Mouse (Mus musculus) frontal cortex, adult (tissue): ENCODE data around the gene Rsrp1.

Source experiments
- ATAC-seq: cut with Nextera tagmentation; 2 replicates; pipeline ENCODE4 v1.9.2; 2017; ENCODE audit warnings: mild to moderate bottlenecking, moderate library complexity, mixed read lengths; ENCODE audit not compliant: low TSS enrichment

The Rsrp1 gene

DNA sequence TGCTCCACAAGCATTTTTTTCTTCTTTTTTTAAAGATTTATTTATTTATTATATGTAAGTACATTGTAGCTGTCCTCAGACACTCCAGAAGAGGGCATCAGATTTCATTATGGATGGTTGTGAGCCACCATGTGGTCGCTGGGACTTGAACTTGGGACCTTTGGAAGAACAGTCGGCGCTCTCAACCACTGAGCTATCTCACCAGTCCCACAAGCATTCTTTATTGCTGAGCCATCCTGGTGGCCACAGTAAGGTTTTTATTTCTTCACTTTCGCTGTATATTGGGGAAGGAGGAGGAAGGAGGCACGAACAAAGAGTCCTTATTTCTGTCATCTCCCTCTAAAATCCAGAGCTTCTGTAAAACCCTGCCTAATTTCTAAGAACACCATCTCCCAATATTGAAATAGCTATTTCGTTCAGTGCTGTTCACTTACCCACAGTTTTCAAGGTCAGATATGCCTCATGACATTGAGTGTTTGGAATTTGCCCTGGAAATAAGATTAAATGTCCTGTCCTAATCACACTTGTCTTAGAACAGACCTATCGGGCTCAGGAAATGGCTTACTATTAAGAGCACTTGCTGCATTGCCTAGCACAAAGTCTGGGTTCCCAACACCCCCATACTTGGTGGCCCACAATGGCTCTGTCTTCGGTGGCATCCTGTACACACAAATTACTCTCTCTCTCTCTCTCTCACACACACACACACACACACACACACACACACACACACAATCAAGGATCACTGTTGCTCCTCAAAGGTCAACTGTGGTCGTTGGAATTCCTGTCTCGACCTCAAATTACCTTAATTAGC lies 1.1 kb upstream of the Rsrp1 start:
- ATAC-seq = no peak

DNA sequence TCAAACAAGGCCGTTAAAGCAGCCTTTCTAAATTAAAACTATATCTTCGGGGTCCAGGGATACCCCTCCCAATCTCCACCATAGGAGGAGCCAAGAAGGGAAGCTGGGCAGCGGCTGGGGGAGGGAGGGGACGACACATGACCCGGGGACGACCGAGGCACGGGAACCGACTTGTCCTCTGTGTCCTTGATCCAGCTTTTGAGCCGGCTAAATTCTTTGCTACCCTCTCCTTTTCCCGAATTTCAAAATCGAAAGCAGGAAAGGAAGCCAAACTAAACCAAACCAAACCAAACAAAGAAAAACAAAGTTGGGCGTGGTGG lies 507 bp upstream of the Rsrp1 start:
- no peak for ATAC-seq

DNA sequence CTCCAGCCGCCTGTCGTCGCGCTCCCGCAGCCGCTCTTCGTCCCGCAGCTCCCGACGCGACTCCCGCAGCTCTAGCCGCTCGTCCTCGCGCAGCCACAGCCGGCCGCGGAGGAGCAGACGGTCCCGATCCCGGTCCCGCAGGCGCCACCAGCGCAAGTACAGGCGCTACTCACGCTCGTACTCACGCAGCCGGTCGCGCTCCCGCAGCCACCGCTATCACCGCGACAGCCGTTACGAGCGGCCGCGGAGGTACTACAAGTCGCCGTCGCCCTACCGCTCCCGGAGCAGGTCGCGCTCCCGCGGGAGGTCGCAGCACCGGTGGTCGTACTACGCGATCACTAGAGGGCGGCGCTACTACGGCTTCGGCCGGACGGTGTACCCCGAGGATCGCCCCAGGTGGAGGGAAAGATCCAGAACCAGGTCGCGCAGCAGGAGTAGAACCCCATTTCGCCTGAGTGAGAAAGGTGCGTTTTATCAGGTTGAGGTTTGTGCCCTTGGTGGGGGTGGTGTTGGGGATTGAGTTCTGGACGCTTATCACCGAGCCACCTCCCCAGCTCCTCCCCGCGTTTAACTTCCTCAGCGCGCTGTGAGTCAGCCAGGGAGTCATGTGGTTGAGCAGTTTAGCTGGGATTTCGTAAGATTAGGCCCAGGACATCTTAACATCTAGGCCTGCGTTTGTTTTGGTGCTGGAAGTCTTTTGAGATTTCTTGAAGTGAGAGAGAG lies 788 bp downstream of the Rsrp1 start:
- peak; percentile 35; the same call in 1 of the 2 replicates for ATAC-seq

DNA sequence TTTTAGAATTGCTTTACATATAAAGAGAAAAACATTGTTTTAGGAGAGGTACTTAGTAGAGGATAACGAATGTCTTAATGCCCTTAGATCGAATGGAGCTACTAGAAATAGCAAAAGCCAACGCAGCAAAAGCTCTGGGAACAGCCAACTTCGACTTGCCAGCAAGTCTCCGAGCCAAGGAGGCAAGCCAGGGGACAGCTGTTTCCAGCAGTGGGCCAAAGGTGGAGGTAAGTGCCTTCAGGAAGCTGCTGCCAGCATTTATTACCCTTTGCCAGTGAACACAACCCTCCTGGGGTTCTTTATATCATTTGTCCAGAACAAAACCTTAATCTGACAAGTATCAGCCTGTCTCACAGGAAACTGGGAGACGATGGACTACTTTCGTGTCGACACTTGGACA lies 1.8 kb downstream of the Rsrp1 start:
- ATAC-seq = no peak

DNA sequence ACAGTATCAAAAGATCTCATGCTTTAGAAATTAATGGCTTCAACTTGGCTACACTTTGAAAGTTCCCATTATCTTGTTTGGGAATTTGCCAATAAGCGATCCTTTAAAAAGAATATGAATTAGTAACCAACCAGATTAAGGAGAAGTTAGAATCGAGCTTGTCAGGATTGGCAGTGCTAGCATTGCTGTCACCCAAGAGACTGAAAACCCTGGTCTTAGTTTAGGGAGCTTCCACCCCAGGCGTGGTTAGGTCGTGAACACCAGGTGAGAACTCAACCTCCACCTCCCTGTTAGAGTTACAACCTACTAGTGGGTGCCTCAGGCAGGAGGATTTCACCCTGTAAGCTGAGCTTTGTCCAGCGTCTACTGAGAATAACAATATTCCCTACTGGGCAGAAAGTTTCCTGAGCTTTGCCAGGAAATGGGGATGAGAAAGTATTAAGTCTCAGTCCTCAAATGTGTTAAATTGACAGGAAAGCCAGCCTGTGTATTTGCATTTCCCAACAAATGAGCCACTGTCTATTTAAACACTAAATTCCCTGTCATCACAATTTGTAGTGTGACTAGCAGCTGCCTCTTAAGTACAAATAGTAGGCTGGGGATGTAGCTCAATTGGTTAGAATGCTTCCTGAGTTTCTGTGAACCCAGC lies 4.5 kb downstream of the Rsrp1 start:
- ATAC-seq = no peak

DNA sequence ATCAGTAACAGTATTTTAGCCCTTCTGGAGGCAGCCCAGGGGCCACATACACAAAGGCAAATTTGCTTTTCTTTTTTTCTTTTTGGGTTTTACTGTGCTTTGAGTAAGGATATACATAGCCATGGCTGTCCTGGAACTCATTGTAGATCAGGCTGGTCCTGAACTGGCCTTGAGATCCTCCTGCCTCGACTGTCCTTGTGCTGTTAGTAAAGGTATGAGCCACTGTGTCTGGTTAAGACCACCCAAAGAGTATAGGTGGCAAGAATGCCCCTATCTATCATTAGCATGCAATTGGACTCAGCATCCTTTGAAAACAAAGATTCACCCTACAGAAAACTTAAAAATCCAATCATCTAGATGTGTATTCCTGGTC lies 5.1 kb downstream of the Rsrp1 start:
- ATAC-seq = no peak

DNA sequence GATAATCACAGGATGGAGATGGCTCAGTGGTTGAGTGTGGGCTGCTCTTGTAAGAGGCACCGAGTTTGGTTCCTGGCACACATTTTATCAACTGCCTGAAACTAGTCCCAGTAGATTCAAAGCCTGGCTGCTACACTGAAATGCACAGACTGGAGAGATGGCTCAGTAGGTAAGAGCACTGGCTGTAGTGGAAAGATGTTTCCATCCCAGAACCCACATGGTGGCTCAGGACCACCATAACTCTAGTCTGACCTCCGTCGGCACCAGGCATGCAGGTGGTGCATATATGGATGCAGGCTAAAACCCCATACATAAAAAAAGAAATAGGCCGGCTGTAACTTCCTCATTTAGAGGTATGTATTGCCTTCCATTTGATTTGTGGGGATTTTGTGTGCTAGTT lies 6.1 kb downstream of the Rsrp1 start:
- no peak for ATAC-seq

DNA sequence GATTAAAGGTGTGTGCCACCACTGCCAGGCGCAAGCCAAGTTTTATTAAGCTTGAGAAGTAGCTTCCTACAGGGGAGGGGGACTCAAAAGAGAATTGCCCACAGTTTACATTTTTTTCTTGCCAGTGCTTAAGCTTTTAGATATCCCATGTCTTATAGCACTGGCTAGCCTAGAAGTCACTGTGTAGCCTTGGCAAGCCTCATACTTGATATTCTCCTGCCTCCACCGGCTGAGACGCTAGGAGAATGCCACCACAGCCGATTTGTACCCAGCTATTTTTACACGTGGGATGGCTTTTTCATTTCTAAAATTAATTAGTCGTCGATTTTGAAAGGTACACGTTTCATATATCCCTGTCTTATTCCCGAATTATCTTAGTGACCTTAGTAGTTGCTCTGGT lies 6.8 kb downstream of the Rsrp1 start:
- no peak for ATAC-seq

DNA sequence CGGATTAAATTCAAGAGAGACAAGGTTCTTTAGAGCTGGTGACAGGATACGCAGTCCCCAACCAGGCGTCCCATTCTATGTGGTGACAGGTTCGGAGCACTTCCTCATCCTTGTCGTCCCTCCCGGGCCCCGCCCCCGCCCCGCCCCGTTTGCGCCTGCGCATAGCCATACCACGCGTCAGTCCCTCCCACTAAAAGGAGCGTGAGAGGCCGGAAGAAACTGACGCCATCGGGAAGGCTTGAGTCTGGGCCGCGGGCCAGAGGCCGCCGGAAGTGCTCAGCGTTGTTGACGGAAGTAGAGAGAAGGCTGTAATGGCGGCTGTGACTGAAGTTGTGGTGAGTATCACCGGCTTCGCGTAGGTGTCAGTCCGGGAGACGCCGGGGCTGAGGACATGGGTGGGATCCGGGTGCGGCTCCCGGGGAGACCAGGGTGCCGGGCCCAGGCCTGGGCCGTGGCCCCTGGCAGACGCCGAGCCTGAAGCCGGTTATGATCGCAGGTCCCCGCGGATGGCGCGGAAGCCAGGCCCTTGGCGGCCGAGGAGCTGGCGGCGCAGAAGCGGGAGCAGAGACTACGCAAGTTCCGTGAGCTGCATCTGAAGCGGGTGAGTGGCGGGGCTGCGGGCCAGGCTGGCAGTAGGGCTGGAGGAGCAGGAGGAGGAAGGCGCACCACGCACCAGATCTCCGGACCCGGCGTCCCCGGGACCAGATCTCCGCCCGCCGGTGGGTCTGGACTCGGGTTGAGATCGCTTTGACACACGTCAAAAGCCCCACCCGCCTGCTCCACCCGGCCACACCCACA lies 7.5 kb downstream of the Rsrp1 start, which contains the start of gene Syf2:
Syf2 (plus strand) TSS at position 215 of the 798 bp plus-strand sequence.
- ATAC-seq = peak; percentile 93

DNA sequence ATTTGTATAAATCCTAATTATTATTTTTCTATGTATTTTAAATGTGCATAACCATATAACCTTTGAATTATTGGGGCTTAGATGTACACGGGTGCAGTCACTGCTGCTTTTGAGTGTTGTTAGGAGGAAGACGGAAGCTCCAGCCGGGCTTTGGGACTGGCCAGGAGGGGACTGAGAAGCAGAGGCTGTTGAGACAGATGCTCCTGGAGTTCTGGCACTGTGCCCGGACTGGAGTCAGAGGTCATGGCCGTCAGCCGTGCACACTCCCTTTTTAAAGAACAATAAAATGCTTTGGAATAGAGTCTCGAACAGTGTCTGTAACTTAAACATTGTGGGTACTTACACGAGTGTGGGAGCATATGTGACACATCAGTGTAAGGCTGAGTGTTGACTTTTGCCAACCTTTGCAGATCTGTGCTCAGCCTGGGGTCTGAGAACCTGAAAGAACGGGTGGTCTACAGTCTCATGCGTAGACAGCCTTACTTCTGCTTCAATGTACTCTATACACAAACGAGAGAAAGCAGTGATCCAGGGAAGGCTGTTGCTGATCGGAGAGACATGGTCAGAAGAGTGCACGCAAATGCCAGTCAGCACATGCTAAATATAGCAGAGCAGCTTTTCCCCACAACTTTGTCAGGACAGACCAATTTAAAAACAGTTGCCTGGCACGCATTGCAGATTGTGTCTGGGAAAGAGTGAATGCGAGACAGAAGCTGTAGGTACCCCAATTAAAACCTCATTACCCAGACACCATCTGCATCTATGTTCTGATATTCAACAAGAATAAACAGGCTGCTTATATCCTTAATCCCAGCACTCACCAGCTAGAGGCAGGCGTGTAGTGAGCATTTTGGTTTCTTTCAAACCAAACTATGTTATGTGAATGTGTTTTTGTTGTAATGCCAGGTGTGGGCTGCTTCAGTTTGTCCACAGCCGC lies 14.1 kb downstream of the Rsrp1 start:
- ATAC-seq = no peak

DNA sequence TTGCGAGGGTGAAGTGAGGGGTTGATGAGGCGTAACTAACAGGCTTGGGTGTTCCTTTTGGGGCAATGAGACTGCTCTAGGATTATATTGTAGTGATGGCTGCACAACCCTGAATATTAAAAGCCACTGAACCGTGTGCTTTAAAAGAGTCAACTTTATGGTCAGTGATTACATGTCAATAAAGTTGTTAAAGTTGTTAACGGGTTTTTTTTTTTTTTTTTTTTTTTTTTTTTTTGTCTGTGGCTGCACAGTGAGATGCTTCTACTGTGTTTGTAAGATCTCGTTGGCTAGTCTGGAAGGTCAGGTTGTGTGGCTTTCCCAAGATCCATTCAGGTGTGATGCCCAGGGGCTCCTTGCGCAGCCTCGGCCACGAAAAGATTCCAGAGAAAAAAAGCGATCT lies 16.5 kb downstream of the Rsrp1 start:
- no peak for ATAC-seq

DNA sequence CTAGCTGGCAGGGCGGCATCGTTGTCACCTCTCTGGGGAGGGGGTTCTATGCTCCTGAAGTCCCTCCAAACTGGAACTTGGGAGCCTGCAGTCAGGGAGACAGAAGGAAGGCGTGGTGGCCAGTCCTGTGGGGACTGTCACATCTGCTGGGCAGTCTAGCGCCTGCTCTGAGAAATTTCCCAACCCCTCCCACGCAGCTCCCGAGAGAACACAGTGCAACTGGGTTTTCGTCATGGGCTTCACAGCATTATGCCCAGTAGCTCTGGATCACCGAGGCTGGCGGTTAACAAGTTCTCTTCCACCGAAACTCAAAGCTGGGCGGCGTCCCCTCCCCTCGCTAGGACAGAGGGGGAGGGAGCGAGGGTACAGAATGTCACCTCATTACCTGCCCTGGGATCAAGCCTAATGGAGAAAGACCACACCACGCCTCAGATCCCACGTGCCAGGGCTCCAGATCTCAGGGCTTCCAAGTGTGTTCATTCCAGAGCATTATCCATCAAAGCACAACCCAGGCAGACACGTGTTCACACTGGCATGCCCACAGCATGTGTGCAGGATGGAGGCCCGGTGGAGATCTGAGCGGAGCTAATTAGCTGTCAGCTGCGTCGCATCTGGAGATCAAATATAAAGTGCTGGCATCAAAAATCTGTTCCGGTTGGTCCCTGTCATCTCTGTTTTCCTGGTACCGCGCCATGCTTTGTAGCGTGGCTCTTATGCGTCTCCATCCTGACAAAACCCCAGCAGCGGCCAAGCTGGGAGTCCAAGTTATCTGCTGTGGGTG lies 20.6 kb downstream of the Rsrp1 start:
- ATAC-seq = peak; percentile 70; the same call in 1 of the 2 replicates

DNA sequence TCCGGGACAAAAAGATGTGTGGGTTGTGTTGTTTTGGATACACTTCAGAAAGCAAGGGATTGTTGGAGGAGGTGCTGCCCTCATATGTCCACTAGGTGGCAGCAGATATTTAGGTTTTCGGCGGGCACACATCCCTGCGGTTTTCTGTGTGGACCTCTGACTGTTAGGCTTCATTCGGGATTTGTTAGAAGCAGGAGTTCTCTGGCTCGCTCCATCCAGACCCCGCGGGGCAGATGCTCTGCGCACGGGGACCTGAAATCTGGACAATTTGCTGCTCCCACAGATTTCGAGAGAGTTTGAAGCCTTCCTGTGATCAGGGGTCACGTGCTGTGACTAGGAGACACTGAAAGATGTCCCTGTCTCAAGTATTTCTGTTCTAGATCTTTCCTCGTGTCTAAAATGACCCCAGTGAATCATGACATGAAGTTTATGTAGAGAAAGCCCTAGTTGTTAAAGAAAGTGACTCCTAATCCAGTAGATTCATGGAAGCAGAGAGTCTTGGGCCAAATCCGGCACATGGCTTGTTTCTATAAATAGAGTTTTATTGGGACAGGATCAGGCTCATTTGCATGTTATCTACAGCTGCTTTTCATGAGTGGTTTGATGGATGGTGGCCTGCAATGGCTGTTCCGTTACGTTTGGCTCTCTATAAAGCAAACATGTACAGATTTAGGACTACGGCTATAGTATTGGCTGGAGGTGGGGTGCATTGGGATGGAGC lies 22.8 kb downstream of the Rsrp1 start:
- ATAC-seq = peak; percentile 89

DNA sequence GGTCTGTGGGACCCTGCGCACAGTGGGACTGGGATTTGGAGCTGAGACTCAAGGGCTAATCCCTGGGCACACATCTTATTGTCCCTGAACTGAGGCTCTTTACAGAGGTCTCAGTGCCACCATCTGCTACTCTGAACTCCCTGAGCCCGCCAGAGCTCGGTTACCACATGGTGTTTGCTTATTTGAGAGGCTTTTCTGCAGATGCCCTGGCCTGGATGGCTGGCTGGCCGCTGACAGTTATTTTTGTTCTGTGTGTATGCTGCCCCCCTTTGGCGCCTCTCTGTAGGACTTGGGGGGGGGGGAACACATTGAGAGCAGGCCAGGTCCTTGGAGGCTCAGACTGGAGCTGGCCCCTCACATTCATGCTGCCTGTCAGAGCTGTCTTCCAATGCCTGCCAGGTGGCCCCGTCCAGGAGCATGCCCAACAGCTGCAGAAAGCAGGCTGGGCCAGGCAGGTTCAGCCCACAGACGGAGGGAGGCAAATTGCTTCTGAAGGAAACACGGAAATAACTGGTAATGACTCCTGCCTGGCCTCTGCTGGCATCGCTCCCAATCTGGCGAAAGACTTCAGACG lies 27.2 kb downstream of the Rsrp1 start:
- no peak for ATAC-seq

DNA sequence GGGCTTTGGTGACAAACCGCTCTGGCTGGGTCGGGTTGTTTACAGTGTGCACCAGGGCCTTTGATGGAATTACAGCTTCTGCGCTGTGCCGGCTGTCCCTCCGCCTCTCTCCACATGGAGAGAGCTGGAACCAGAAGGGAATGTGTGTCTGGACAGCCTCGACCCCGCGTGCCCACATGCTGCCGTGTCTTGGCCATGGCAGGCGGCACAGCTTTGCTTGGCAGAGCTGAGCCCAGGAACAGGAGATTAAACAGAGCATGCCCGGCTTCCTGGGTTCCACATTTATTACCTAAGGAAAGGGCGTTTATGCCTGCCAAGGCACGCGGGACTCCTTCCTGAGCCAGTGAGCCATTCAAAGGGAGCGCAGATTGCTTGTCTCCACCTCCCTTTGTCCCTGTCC lies 31.1 kb downstream of the Rsrp1 start:
- no peak for ATAC-seq

DNA sequence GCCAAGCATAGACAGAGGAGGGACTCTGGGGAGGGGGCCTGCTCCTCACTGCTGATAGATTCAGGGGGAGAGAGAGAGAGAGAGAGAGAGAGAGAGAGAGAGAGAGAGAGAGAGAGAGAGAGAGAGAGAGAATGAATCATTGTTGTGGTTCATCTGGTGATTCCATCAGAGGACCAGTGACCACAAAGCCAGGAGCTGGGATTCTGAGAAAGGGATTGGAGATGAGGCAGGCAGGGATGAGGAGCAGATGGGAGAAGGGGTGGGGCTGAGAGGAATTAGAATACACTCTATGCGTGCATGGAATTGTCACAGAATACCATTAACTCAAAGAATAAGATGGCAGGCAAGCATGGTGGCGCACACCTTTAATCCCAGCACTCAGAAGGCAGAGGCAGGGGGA lies 31.8 kb downstream of the Rsrp1 start:
- no peak for ATAC-seq

DNA sequence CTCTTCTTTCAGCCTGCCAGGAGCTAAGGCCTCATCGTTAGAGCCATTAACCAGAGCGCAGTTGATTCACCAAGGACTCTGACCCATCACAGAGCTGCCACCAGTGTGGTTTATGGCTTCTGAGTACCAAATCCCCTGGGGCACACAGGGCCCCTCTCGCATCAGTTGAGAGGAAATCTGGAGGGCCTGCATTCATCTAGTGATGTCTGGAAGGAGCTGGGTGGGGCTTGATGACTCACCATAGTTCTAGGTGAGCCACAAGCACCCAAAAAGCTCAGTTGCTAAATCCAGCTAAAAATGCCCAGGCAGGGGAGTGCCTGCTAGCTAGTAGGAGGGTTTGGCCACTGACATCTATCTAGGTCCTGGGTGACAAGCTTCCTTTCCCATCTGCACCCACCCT lies 32.5 kb downstream of the Rsrp1 start:
- ATAC-seq = no peak

DNA sequence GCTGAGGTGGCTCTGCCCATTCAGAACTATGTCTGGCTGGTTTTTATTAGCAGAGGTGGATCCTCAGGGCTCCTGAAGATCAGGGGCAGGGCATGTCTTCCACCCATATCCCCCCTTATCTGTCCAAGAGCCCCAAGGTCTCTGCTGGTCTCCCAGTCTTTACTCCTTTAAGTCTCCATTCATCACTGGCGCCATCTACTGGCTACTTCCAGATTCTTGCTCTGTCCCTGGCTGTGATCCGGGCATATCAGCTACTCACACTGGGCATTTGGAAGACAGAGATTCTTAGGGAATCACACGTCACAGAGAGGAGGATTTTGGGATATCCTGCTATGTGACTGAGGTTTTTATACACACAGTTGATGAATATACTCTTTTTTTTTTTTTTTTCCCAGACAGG lies 32.9 kb downstream of the Rsrp1 start:
- ATAC-seq = no peak
